Mouse (Mus musculus) embryonic facial prominence, embryonic 11.5 days (tissue): ENCODE measurements around the gene Rgsl1. TPM values are rescaled to one million over a fixed set of nuclear protein-coding genes. Genes with fewer than 3 reads are reported as not detected.
A peak's percentile ranks its signal among the peaks of the same experiment; 100 is the strongest.
"Not testable (repeated sequence)": the region's sequence is repeated elsewhere in the genome, so short reads cannot be mapped to it uniquely, and the experiment has no call there.

ENCODE experiments used
- ATAC-seq: fragments of 200-750 bp; cut with Nextera tagmentation; replicated peaks from 2 replicates; pipeline ENCODE4 v1.8.0; 2017; ENCODE audit warnings: low read depth; ENCODE audit not compliant: insufficient number of reproducible peaks, low FRiP score, low TSS enrichment
- DNase-seq: peaks from one replicate; pipeline ENCODE4 v3.0.0-alpha.2; 2015; ENCODE audit warnings: low spot score
- H3K27ac ChIP-seq: fragments of 300-500 bp; sonication (generic); replicated peaks from 2 replicates; pipeline ENCODE4 v1.5.1; 2014; ENCODE audit warnings: mild to moderate bottlenecking, low read depth, low read length, control low read depth
- H3K27me3 ChIP-seq: fragments of 300-500 bp; sonication (generic); 2 replicates; pipeline ENCODE4 v1.6.1; 2014; ENCODE audit warnings: mild to moderate bottlenecking, low read length, moderate library complexity, mixed read lengths; ENCODE audit not compliant: control insufficient read depth, insufficient read depth
- H3K36me3 ChIP-seq: fragments of 300-500 bp; sonication (generic); replicated peaks from 2 replicates; pipeline ENCODE4 v1.6.1; 2014; ENCODE audit warnings: low read depth, mild to moderate bottlenecking, low read length, moderate library complexity, mixed read lengths; ENCODE audit not compliant: control insufficient read depth, insufficient read depth
- H3K4me1 ChIP-seq: fragments of 300-500 bp; sonication (generic); 2 replicates; pipeline ENCODE4 v1.6.1; 2014; ENCODE audit warnings: low read length, mixed read lengths; ENCODE audit not compliant: control insufficient read depth, insufficient read depth
- H3K4me2 ChIP-seq: fragments of 300-500 bp; sonication (generic); 2 replicates; pipeline ENCODE4 v1.6.1; 2014; ENCODE audit warnings: low read depth, mild to moderate bottlenecking, control low read depth, low read length, moderate library complexity
- H3K4me3 ChIP-seq: fragments of 300-500 bp; sonication (generic); 2 replicates; pipeline ENCODE4 v1.5.1; 2014; ENCODE audit warnings: low read depth, low read length, control low read depth
- H3K9ac ChIP-seq: fragments of 300-500 bp; sonication (generic); replicated peaks from 2 replicates; pipeline ENCODE4 v1.6.1; 2014; ENCODE audit warnings: mild to moderate bottlenecking, control low read depth, low read length
- H3K9me3 ChIP-seq: fragments of 300-500 bp; sonication (generic); replicated peaks from 2 replicates; pipeline ENCODE4 v1.6.1; 2016; ENCODE audit warnings: mild to moderate bottlenecking, low read length, inconsistent platforms, mixed read lengths; ENCODE audit not compliant: control insufficient read depth
- WGBS: fragments of 180-500 bp; shearing (Covaris S2); extraction: QIAGEN DNeasy Blood & Tissue Kit; methylation state at CpG from one replicate; pipeline ENCODE4 v1.1.7; 2014; 5-methylcytosine and 5-hydroxymethylcytosine counted together
- polyA plus RNA-seq: library from polyadenylated mRNA; unstranded; fragments of >200 nt; fragmentation: Nextera tagmentation; extraction: Ambion mirVana; gene quantifications from 2 replicates; pipeline ENCODE4 v1.2.1, GENCODE M21; 2014

The Rgsl1 gene
- polyA plus RNA-seq, 1 experiment from 2014 or later, result not detected

- Histone ChIP-seq H3K9me3 (no peaks in the 10 kb centered on the region), H3K4me1 (no peaks in the 10 kb centered on the region), H3K27me3 (no peaks in the 10 kb centered on the region), H3K27ac (no peak overlapping the region), H3K9ac (no peak overlapping the region), H3K4me3 (no peak overlapping the region), H3K4me2 (no peak overlapping the region), H3K36me3 (no peaks in the 10 kb centered on the region)
- no peak for ATAC-seq
- whole genome bisulfite sequencing, result 77% methylated on average over 6 of the region's 6 CpGs
- peak; percentile 30 for DNase-seq
Measured at GRCm38 (mm10) chr1:153775174-153775573, 68.8 kb downstream of the Rgsl1 start.

DNA sequence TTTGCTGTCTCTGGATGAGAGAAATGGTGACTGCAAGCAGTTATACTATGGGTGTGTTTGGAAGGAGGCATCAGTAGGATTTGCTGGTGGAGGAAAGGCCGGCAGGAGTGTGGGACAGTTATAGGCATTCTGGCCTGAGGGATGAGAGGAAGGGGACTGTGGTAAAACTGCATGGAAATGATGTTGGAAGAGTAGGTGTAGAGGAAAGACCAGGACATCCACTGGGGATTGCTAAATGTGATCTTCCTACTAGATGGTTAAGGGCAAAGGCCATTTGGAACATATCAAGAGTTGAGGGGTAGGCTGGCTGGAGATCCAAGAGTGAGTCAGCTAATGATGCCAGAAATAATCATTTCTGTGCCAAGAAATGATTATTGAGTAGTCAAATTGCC lies 73.2 kb downstream of the Rgsl1 start:
- ATAC-seq (no peak), DNase-seq (no peak)
- Histone ChIP-seq H3K27me3 (no peaks in the 10 kb centered on the region), H3K4me3 (no peak overlapping the region), H3K9me3 (no peaks in the 10 kb centered on the region), H3K27ac (no peak overlapping the region), H3K36me3 (no peaks in the 10 kb centered on the region), H3K4me1 (no peaks in the 10 kb centered on the region), H3K4me2 (no peak overlapping the region), H3K9ac (no peak overlapping the region)
- 82% methylated on average over 1 of the region's 1 CpGs for WGBS

- H3K4me1 ChIP-seq, result no peaks in the 10 kb centered on the region
- no peaks in the 10 kb centered on the region for H3K9me3 ChIP-seq
- H3K4me2 ChIP-seq, result no peak overlapping the region
- no peak overlapping the region for H3K9ac ChIP-seq
- 82% methylated on average over 10 of the region's 10 CpGs for WGBS
- H3K27ac ChIP-seq, result no peak overlapping the region
- ATAC-seq, result no peak
- no peaks in the 10 kb centered on the region for H3K27me3 ChIP-seq
- no peaks in the 10 kb centered on the region for H3K36me3 ChIP-seq
- no peak for DNase-seq
- H3K4me3 ChIP-seq, result no peak overlapping the region
Measured at GRCm38 (mm10) chr1:153769998-153770775, 73.8 kb downstream of the Rgsl1 start.

DNA sequence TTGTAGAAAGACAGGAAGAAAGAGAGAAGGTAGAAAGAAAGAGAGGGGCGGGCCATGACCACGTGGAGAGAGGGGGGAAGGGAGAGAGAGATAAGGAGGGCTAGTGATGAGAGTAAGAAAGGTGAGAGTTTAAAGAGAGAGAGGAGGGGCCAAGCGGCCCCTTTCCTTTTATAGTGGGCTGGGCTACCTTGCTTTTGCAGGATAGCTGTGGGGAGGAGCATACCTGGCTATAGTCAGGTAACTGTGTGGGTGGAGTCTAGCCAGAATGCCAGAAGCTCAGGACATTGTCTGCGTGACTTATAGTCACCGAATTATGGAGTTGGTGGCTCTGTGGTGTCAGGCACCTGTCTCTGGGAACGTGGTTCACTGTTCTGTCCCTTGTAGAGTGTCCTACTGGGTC lies 74.4 kb downstream of the Rgsl1 start:
- not testable (repeated sequence) for H3K9ac ChIP-seq, H3K4me3 ChIP-seq, DNase-seq, H3K27ac ChIP-seq, ATAC-seq, H3K27me3 ChIP-seq, H3K36me3 ChIP-seq, H3K4me1 ChIP-seq, H3K4me2 ChIP-seq, H3K9me3 ChIP-seq
- 59% methylated on average over 6 of the region's 6 CpGs for WGBS

- Histone ChIP-seq H3K4me2 (no peak overlapping the region), H3K4me1 (no peaks in the 10 kb centered on the region), H3K9me3 (no peaks in the 10 kb centered on the region), H3K4me3 (no peak overlapping the region), H3K27me3 (no peaks in the 10 kb centered on the region), H3K9ac (no peak overlapping the region), H3K27ac (no peak overlapping the region), H3K36me3 (no peaks in the 10 kb centered on the region)
- ATAC-seq (no peak), DNase-seq (no peak)
- 92% methylated on average over 5 of the region's 5 CpGs for WGBS
Measured at GRCm38 (mm10) chr1:153768465-153768864, 75.5 kb downstream of the Rgsl1 start.

DNA sequence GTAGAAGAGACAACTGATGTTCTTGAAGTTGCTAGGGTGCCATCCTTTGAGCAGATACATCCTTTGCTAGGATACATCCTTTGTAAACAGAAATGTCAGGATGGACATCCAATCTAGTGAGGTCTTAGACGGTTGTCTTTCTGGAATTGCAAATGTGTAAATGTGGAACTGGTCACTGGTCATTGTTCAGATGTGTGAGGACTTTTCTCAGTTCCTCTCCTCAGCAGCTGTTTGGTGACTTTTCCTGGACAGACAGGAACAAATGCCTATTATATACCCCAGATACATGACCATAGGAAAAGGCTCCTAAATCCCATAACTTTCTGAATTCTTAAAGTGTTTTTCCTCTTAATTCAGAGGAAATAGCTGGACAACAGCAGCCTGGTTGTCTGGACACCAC lies 76.7 kb downstream of the Rgsl1 start:
- H3K27me3 ChIP-seq, result no peaks in the 10 kb centered on the region
- no peaks in the 10 kb centered on the region for H3K36me3 ChIP-seq
- WGBS, result 89% methylated on average over 1 of the region's 1 CpGs
- no peak for DNase-seq
- ATAC-seq, result no peak
- no peak overlapping the region for H3K9ac ChIP-seq
- no peak overlapping the region for H3K4me2 ChIP-seq
- H3K27ac ChIP-seq, result no peak overlapping the region
- H3K9me3 ChIP-seq, result no peaks in the 10 kb centered on the region
- no peaks in the 10 kb centered on the region for H3K4me1 ChIP-seq
- no peak overlapping the region for H3K4me3 ChIP-seq

DNA sequence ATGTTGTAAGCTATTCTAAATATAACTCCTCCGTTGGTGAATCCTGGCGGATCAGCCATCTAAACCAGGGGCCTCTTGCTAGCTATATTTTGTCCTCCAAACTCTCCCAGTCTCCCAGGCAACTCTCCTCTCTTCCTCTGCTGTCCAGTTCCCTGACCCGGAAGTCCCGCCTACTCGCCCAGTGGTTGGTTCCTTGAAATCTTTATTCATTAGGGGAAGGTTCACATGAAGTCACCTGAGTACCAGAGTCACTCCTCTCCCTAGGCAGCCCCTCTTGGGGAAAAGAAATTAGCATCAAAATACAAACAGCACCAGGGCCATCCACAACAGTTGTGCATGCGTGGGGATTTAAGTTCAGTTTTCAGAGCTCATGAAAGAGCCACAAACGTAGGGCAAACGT lies 77.6 kb downstream of the Rgsl1 start:
- no peak for DNase-seq
- WGBS, result 46% methylated on average over 8 of the region's 8 CpGs

DNA sequence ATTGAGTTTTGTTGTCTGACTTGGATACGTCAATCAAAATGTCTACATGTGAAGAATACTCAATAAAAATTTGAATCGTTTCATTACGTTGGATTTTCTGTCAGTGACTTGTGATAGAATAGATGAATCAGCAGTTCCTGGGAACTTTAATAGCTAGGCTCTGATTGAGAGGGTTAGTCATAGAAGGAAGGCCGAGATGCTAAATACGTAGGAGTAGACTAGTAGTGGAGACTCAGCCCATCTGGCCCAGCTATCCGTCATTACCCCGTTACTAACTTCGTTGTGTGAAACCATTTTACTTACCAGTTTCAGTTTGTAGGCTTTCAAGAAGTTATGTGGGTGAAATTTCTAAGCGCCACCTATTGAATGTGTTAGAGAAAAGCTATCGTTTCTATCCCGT lies 79.8 kb downstream of the Rgsl1 start:
- no peaks in the 10 kb centered on the region for H3K9me3 ChIP-seq
- no peak overlapping the region for H3K4me2 ChIP-seq
- H3K4me1 ChIP-seq, result no peaks in the 10 kb centered on the region
- H3K4me3 ChIP-seq, result no peak overlapping the region
- no peaks in the 10 kb centered on the region for H3K27me3 ChIP-seq
- ATAC-seq, result no peak
- H3K27ac ChIP-seq, result no peak overlapping the region
- WGBS, result 86% methylated on average over 11 of the region's 11 CpGs
- H3K9ac ChIP-seq, result no peak overlapping the region
- H3K36me3 ChIP-seq, result no peaks in the 10 kb centered on the region
- no peak for DNase-seq

More for the DNA sequence above, 77.6 kb downstream of the Rgsl1 start:
- Histone ChIP-seq H3K27me3 (no peaks in the 10 kb centered on the region), H3K9me3 (no peaks in the 10 kb centered on the region), H3K4me2 (no peak overlapping the region), H3K4me3 (no peak overlapping the region), H3K36me3 (no peaks in the 10 kb centered on the region), H3K4me1 (no peaks in the 10 kb centered on the region), H3K27ac (no peak overlapping the region), H3K9ac (no peak overlapping the region)
- ATAC-seq, result no peak
